Mouse (Mus musculus) olfactory bulb, adult 2 months (tissue): ENCODE data around the gene Gnai2. TPM values are rescaled to one million over a fixed set of nuclear protein-coding genes. Genes with fewer than 3 reads are reported as not detected.
A peak's percentile ranks its signal among the peaks of the same experiment; 100 is the strongest.

Source experiments
- H3K27ac ChIP-seq: fragments of 200-500 bp; 2 replicates; pipeline ENCODE4 v1.5.1; 2012; ENCODE audit warnings: low read depth, low read length; ENCODE audit not compliant: insufficient read depth
- H3K4me1 ChIP-seq: fragments of 200-500 bp; 2 replicates; pipeline ENCODE4 v1.6.1; 2012; ENCODE audit warnings: low read length; ENCODE audit not compliant: control insufficient read depth, insufficient read depth
- H3K4me3 ChIP-seq: fragments of 200-500 bp; 2 replicates; pipeline ENCODE4 v1.5.1; 2012; ENCODE audit warnings: mild to moderate bottlenecking, low read depth, low read length, moderate library complexity; ENCODE audit not compliant: insufficient read depth
- CTCF ChIP-seq: fragments of 200-500 bp; IDR thresholded peaks from 2 replicates; pipeline ENCODE4 v1.5.1; 2012; ENCODE audit warnings: low read depth, mild to moderate bottlenecking, low read length, moderate library complexity; ENCODE audit not compliant: insufficient read depth
- POLR2A ChIP-seq: fragments of 200-500 bp; IDR thresholded peaks from 2 replicates; pipeline ENCODE4 v1.6.1; 2012; ENCODE audit warnings: mild to moderate bottlenecking, low read depth, low read length, moderate library complexity; ENCODE audit not compliant: insufficient read depth
- WGBS: fragments of 180-500 bp; shearing (Covaris S2); methylation state at CpG from one replicate; pipeline ENCODE4 v1.1.7; 2018; 5-methylcytosine and 5-hydroxymethylcytosine counted together
- polyA plus RNA-seq: library from polyadenylated mRNA; stranded (reverse); fragments of >200 nt; gene quantifications from 2 replicates; pipeline ENCODE4 v1.2.4, GENCODE M21; 2012; ENCODE audit warnings: low replicate concordance; ENCODE audit not compliant: missing spikeins, insufficient read depth, insufficient read length

The Gnai2 gene
- polyA plus RNA-seq, 1 experiment: 1,429 TPM

DNA sequence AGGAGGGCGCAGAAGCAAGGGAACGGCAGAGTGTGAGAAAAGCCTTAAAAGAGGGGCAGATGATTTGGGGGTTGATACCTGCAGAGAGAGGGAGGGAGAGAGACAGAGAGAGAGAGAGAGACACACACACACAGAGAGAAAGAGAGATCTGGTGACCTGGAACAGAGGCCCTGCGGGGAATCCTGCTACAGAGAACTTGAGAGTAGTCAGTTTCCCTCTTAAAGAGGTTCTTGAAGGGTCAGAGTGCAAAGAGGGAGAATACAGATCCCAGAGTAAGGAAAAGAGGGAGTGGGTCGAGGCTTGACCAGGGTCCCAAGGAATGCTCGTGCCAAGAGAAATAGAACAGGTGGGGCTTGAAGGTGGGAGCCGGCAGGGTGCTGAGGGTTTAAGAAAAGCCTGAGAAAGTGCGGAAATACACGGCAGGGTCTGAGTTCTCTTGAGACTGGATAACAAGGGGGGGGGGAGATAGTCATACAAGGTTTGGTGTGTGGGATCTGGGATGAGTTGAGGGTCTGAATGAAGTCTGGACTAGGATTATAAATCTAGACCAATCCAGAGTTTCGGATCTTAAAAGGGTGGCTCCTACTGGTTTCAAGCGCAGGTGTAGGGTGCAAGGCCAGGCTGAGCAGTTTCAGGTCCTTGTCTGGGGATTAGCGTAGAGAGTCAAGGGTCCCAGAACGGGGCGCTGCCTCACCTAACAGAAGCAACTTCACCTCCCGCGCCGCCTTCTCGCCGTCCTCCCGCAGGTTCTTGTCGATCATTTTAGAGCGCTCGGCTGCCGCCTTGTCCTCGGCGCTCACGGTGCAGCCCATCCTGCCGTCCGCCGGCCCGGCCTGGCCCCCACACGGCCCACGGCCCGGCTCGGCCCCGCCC lies 525 bp downstream of the Gnai2 start:
- Histone ChIP-seq H3K27ac (peak overlapping the region; percentile 80), H3K4me3 (peak overlapping the region; percentile 95), H3K4me1 (peaks cover 41% of the 10 kb centered on the region)
- 2% methylated on average over 35 of the region's 35 CpGs for WGBS
- TF ChIP-seq POLR2A (no peak), CTCF (no peak)

DNA sequence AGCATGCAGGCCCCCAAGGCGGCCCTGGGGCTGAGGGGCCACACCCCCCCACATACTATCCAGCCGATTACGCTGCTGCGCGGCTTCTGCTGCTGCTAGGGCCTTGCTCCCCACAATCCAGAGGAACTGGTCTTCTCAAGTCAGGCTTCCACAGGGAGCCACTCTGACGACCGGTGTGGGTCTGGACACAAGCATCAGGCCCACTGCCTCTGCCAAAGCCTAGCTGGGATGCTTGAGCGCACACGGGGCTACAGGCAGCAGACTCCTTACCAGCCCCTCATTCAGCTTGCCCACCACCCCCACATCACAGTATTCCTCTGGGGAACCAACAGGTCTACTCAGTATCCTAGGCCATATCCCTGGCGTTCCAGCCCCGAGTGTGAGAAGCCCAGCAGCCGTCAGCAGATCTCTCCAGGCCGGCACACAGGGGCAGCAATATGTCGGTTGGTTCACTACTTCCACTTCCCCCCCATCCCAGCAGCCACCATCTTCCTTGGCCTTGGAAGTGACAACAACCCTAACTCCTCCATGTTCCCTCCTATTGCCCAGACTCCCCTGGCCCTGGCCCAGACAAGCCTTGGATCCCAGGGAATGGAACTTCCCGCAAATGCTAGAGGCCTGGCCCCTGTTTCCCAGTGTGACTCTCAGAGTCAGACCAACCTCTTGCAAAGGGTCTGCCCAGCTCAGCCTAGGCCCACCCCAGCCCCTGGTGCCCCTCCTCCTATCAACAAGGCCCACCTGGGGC lies 1.3 kb downstream of the Gnai2 start:
- no peak for TF ChIP-seq POLR2A
- TF ChIP-seq CTCF: no peak
- H3K4me3 ChIP-seq: peak overlapping the region; percentile 95
- under 1% methylated on average over 15 of the region's 15 CpGs for WGBS
- H3K27ac ChIP-seq: peak overlapping the region; percentile 80
- peaks cover 49% of the 10 kb centered on the region for H3K4me1 ChIP-seq

DNA sequence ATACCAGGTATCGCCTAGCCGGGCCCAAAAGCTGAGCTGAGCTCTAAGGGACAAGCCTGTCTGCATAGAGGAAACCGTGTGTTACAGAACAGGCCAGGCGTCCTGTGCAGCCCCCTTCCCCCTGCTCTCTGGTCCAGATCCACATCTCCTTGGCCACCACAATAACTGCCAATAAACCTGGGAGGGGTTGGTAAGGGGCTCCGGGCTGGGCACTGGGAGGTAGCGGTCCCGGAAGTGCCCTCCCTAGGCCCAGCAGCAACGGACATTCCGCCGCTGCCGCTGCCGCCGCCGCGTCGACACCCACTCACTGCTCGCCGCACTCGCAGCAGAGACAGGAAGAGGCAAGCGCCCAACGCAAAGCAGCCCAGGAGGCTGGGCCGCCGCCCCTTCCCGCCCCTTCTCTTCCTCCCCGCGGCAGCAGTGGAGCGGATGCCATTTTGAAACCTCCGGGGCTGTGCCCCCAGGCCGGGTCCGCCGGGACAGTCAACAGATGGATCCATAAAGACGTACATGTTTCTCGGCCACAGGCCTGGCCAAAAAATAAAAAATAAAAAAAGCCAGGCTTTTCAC lies 2.0 kb downstream of the Gnai2 start:
- WGBS: 2% methylated on average over 33 of the region's 33 CpGs
- peaks cover 55% of the 10 kb centered on the region for H3K4me1 ChIP-seq

GRCm38 (mm10) chr9:107632478-107632877 lies 2.7 kb downstream of the Gnai2 start:
- H3K4me1 ChIP-seq: peaks cover 62% of the 10 kb centered on the region
- 8% methylated on average over 6 of the region's 6 CpGs for WGBS
- peak overlapping the region; percentile 95 for H3K4me3 ChIP-seq
- TF ChIP-seq CTCF (no peak), POLR2A (no peak)
- peak overlapping the region; percentile 80 for H3K27ac ChIP-seq

More for the DNA sequence above, 2.0 kb downstream of the Gnai2 start:
- Histone ChIP-seq H3K27ac (peak overlapping the region; percentile 80), H3K4me3 (peak overlapping the region; percentile 95)
- TF ChIP-seq CTCF (no peak), POLR2A (peak; percentile 61)

GRCm38 (mm10) chr9:107631861-107632260 lies 3.3 kb downstream of the Gnai2 start:
- Histone ChIP-seq H3K4me1 (peaks cover 63% of the 10 kb centered on the region), H3K27ac (peak overlapping the region; percentile 80), H3K4me3 (no peak overlapping the region)
- TF ChIP-seq POLR2A (no peak), CTCF (no peak)
- 63% methylated on average over 8 of the region's 8 CpGs for WGBS

- H3K4me3 ChIP-seq: no peak overlapping the region
- H3K4me1 ChIP-seq: peaks cover 68% of the 10 kb centered on the region
These were observed 3.8 kb downstream of the Gnai2 start for GRCm38 (mm10) chr9:107631311-107631826.

GRCm38 (mm10) chr9:107630576-107630975 lies 4.6 kb downstream of the Gnai2 start:
- TF ChIP-seq CTCF (no peak), POLR2A (no peak)
- Histone ChIP-seq H3K27ac (no peak overlapping the region), H3K4me1 (peaks cover 71% of the 10 kb centered on the region), H3K4me3 (no peak overlapping the region)
- WGBS: 20% methylated on average over 4 of the region's 4 CpGs

More at GRCm38 (mm10) chr9:107631311-107631826, 3.8 kb downstream of the Gnai2 start:
- 64% methylated on average over 9 of the region's 9 CpGs for whole genome bisulfite sequencing
- TF ChIP-seq POLR2A: no peak
- no peak overlapping the region for H3K27ac ChIP-seq

DNA sequence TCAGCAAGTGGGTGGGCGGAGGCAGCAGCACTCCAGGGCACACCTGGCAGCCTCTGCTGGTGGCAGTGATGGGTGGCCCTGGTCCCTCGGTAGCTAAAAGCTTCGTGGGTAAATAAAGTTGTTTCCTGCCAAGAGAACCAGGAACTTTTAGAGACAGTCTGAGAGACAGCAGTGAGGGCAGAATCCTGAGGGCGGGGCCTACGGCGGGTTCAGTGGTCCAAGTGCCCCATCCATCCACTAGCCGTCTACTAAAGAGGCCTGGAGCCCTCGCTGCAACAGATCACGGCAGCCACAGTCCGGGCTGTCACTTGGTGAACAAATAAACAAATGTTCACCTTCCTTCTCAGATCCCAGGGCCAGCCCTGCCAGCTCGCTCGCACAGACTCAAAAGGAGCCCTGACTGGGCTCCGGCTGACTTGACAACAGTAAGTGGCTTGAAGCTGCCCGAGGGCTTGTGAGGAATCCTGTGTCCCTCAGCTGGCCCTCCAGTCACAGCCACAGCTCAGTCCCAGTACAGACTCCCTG lies 5.2 kb downstream of the Gnai2 start:
- TF ChIP-seq POLR2A: no peak
- no peak for TF ChIP-seq CTCF
- no peak overlapping the region for H3K4me3 ChIP-seq
- H3K27ac ChIP-seq: no peak overlapping the region
- peaks cover 75% of the 10 kb centered on the region for H3K4me1 ChIP-seq
- 33% methylated on average over 14 of the region's 14 CpGs for WGBS

DNA sequence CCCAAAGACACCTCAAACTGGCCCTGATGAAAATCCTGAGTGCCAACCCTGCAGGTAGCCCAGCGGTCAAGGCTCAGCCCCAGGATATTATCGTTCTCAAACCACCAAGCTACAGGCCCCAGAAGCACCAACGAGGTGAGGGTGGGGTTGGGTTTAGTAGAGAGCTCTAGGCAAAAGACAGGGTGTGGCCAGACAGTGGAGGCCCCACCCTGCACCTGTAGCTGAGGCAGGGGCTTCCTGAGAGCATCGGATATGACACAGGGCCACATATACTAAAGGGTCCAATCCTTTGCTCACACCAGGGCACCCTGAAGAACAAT lies 5.8 kb downstream of the Gnai2 start:
- WGBS: 35% methylated on average over 4 of the region's 4 CpGs
- Histone ChIP-seq H3K27ac (no peak overlapping the region), H3K4me1 (peaks cover 78% of the 10 kb centered on the region), H3K4me3 (no peak overlapping the region)
- TF ChIP-seq CTCF (no peak), POLR2A (no peak)
